Mouse (Mus musculus): ENCODE measurements around the gene Mdn1. TPM values are rescaled to one million over a fixed set of nuclear protein-coding genes. Genes with fewer than 3 reads are reported as not detected.

Gene Mdn1
- 7.6 and 8.3 TPM in 2 replicates for polyA plus RNA-seq (2015; fragmentation: Nextera tagmentation; extraction: Ambion mirVana)

- WGBS, result under 1% methylated on average over 68 of the region's 68 CpGs
- peak within 1 kb of the TSS; percentile 82 for H3K9ac ChIP-seq (ENCODE audit: low read length)
- H3K36me3 ChIP-seq (ENCODE audit: control insufficient read depth, insufficient read depth), result 0 out of 2 replicates have a peak, but pooled peaks cover 5% of the 10 kb centered on the region
- ATAC-seq (replicated peaks; ENCODE audit: extremely low read depth, insufficient read depth, low FRiP score), result peak; percentile 86
- H3K4me2 ChIP-seq (ENCODE audit: low read depth, low read length), result peak within 1 kb of the TSS; percentile 87
- H3K27ac ChIP-seq (ENCODE audit: low read length), result peak within 1 kb of the TSS; percentile 82
- H3K9me3 ChIP-seq (replicated peaks; ENCODE audit: control insufficient read depth, low read length), result no peaks in the 10 kb centered on the region
- peak within 1 kb of the TSS; percentile 99 for H3K4me3 ChIP-seq (ENCODE audit: low read length)
- no peaks in the 10 kb centered on the region for H3K27me3 ChIP-seq (ENCODE audit: control insufficient read depth, insufficient read depth, low read length)
- peaks cover 10% of the 10 kb centered on the region for H3K4me1 ChIP-seq (ENCODE audit: control insufficient read depth, insufficient read depth, low read length)
Observed at GRCm38 (mm10) chr4:32656918-32657662, at the start of gene Mdn1. Gene Mdn1 (plus strand): TSS chr4:32657119.

- Histone ChIP-seq H3K36me3 (ENCODE audit: control insufficient read depth, insufficient read depth) (no peaks in the 10 kb centered on the region), H3K4me3 (ENCODE audit: low read length) (peak within 1 kb of the TSS; percentile 81), H3K4me2 (ENCODE audit: low read depth, low read length) (peak within 1 kb of the TSS; percentile 70), H3K27ac (ENCODE audit: low read length) (peak within 1 kb of the TSS; percentile 88), H3K27me3 (ENCODE audit: control insufficient read depth, insufficient read depth, low read length) (no peaks in the 10 kb centered on the region), H3K9ac (ENCODE audit: low read length) (peak within 1 kb of the TSS; percentile 94), H3K4me1 (ENCODE audit: control insufficient read depth, insufficient read depth, low read length) (peaks cover 13% of the 10 kb centered on the region), H3K9me3 (replicated peaks; ENCODE audit: control insufficient read depth, low read length) (no peaks in the 10 kb centered on the region)
- WGBS, result under 1% methylated on average over 66 of the region's 67 CpGs
- peak; percentile 98 for ATAC-seq (replicated peaks; ENCODE audit: extremely low read depth, insufficient read depth, low FRiP score)
Observed at GRCm38 (mm10) chr4:32615034-32615881, 41.7 kb upstream of the Mdn1 start, which contains the start of gene Casp8ap2. Gene Casp8ap2 (plus strand): TSS chr4:32615451.

- no peak overlapping the region for H3K9ac ChIP-seq (ENCODE audit: low read length)
- no peak overlapping the region for H3K4me2 ChIP-seq (ENCODE audit: low read depth, low read length)
- peaks cover 5% of the 10 kb centered on the region for H3K4me1 ChIP-seq (ENCODE audit: control insufficient read depth, insufficient read depth, low read length)
- H3K4me3 ChIP-seq (ENCODE audit: low read length), result no peak overlapping the region
- no peaks in the 10 kb centered on the region for H3K9me3 ChIP-seq (replicated peaks; ENCODE audit: control insufficient read depth, low read length)
- H3K27ac ChIP-seq (ENCODE audit: low read length), result no peak overlapping the region
- ATAC-seq (replicated peaks; ENCODE audit: extremely low read depth, insufficient read depth, low FRiP score), result no peak
- no peaks in the 10 kb centered on the region for H3K27me3 ChIP-seq (ENCODE audit: control insufficient read depth, insufficient read depth, low read length)
- no peaks in the 10 kb centered on the region; the same call in 1 of the 2 replicates for H3K36me3 ChIP-seq (ENCODE audit: control insufficient read depth, insufficient read depth)
Observed at GRCm38 (mm10) chr4:32621637-32622036, 35.3 kb upstream of the Mdn1 start.

GRCm38 (mm10) chr4:32651669-32652068, 5.2 kb upstream of the Mdn1 start:
- peaks cover 20% of the 10 kb centered on the region for H3K36me3 ChIP-seq (ENCODE audit: control insufficient read depth, insufficient read depth)
- WGBS, result 78% methylated on average over 5 of the region's 5 CpGs
- no peak for ATAC-seq (replicated peaks; ENCODE audit: extremely low read depth, insufficient read depth, low FRiP score)

GRCm38 (mm10) chr4:32656146-32656904, 594 bp upstream of the Mdn1 start:
- no peaks in the 10 kb centered on the region for H3K27me3 ChIP-seq (ENCODE audit: control insufficient read depth, insufficient read depth, low read length)
- 0 out of 2 replicates have a peak, but pooled peaks cover 5% of the 10 kb centered on the region for H3K36me3 ChIP-seq (ENCODE audit: control insufficient read depth, insufficient read depth)
- H3K27ac ChIP-seq (ENCODE audit: low read length), result peak overlapping the region; percentile 82
- no peaks in the 10 kb centered on the region for H3K9me3 ChIP-seq (replicated peaks; ENCODE audit: control insufficient read depth, low read length)
- peak overlapping the region; percentile 65 for H3K4me2 ChIP-seq (ENCODE audit: low read depth, low read length)
- peaks cover 10% of the 10 kb centered on the region for H3K4me1 ChIP-seq (ENCODE audit: control insufficient read depth, insufficient read depth, low read length)
- 0 out of 2 replicates have a peak, but pooled peaks have one; percentile 7 for ATAC-seq (replicated peaks; ENCODE audit: extremely low read depth, insufficient read depth, low FRiP score)
- H3K4me3 ChIP-seq (ENCODE audit: low read length), result peak overlapping the region; percentile 99
- H3K9ac ChIP-seq (ENCODE audit: low read length), result peak overlapping the region; percentile 69
- WGBS, result 56% methylated on average over 11 of the region's 11 CpGs

More at GRCm38 (mm10) chr4:32651669-32652068, 5.2 kb upstream of the Mdn1 start:
- Histone ChIP-seq H3K27ac (ENCODE audit: low read length) (no peak overlapping the region), H3K9ac (ENCODE audit: low read length) (no peak overlapping the region), H3K4me2 (ENCODE audit: low read depth, low read length) (no peak overlapping the region), H3K4me3 (ENCODE audit: low read length) (no peak overlapping the region), H3K4me1 (ENCODE audit: control insufficient read depth, insufficient read depth, low read length) (0 out of 2 replicates have a peak, but pooled peaks cover 2% of the 10 kb centered on the region), H3K9me3 (replicated peaks; ENCODE audit: control insufficient read depth, low read length) (no peaks in the 10 kb centered on the region), H3K27me3 (ENCODE audit: control insufficient read depth, insufficient read depth, low read length) (no peaks in the 10 kb centered on the region)

GRCm38 (mm10) chr4:32665843-32666242, 8.9 kb downstream of the Mdn1 start:
- no peak overlapping the region for H3K9ac ChIP-seq (ENCODE audit: low read length)
- H3K4me2 ChIP-seq (ENCODE audit: low read depth, low read length), result no peak overlapping the region
- H3K36me3 ChIP-seq (ENCODE audit: control insufficient read depth, insufficient read depth), result peaks cover 41% of the 10 kb centered on the region
- H3K27ac ChIP-seq (ENCODE audit: low read length), result no peak overlapping the region
- no peaks in the 10 kb centered on the region for H3K9me3 ChIP-seq (replicated peaks; ENCODE audit: control insufficient read depth, low read length)
- no peaks in the 10 kb centered on the region for H3K27me3 ChIP-seq (ENCODE audit: control insufficient read depth, insufficient read depth, low read length)
- ATAC-seq (replicated peaks; ENCODE audit: extremely low read depth, insufficient read depth, low FRiP score), result no peak
- no peaks in the 10 kb centered on the region for H3K4me1 ChIP-seq (ENCODE audit: control insufficient read depth, insufficient read depth, low read length)
- H3K4me3 ChIP-seq (ENCODE audit: low read length), result no peak overlapping the region
- 80% methylated on average over 4 of the region's 4 CpGs for WGBS

GRCm38 (mm10) chr4:32668291-32668690, 11.4 kb downstream of the Mdn1 start:
- Histone ChIP-seq H3K4me3 (ENCODE audit: low read length) (no peak overlapping the region), H3K27me3 (ENCODE audit: control insufficient read depth, insufficient read depth, low read length) (no peaks in the 10 kb centered on the region), H3K9me3 (replicated peaks; ENCODE audit: control insufficient read depth, low read length) (no peaks in the 10 kb centered on the region), H3K4me1 (ENCODE audit: control insufficient read depth, insufficient read depth, low read length) (no peaks in the 10 kb centered on the region), H3K4me2 (ENCODE audit: low read depth, low read length) (no peak overlapping the region), H3K36me3 (ENCODE audit: control insufficient read depth, insufficient read depth) (peaks cover 47% of the 10 kb centered on the region), H3K27ac (ENCODE audit: low read length) (no peak overlapping the region), H3K9ac (ENCODE audit: low read length) (no peak overlapping the region)
- 86% methylated on average over 1 of the region's 1 CpGs for WGBS
- no peak for ATAC-seq (replicated peaks; ENCODE audit: extremely low read depth, insufficient read depth, low FRiP score)

- H3K4me2 ChIP-seq (ENCODE audit: low read depth, low read length), result no peak overlapping the region
- H3K27me3 ChIP-seq (ENCODE audit: control insufficient read depth, insufficient read depth, low read length), result no peaks in the 10 kb centered on the region
- H3K9me3 ChIP-seq (replicated peaks; ENCODE audit: control insufficient read depth, low read length), result no peaks in the 10 kb centered on the region
- H3K9ac ChIP-seq (ENCODE audit: low read length), result no peak overlapping the region
- 79% methylated on average over 2 of the region's 2 CpGs for WGBS
- no peak overlapping the region for H3K27ac ChIP-seq (ENCODE audit: low read length)
- ATAC-seq (replicated peaks; ENCODE audit: extremely low read depth, insufficient read depth, low FRiP score), result no peak
- H3K36me3 ChIP-seq (ENCODE audit: control insufficient read depth, insufficient read depth), result peaks cover 44% of the 10 kb centered on the region
- no peak overlapping the region for H3K4me3 ChIP-seq (ENCODE audit: low read length)
- H3K4me1 ChIP-seq (ENCODE audit: control insufficient read depth, insufficient read depth, low read length), result no peaks in the 10 kb centered on the region
Observed at GRCm38 (mm10) chr4:32669825-32670224, 12.9 kb downstream of the Mdn1 start.
